Mouse (Mus musculus) stomach, embryonic 16.5 days (tissue): ENCODE results near the gene Cbfa2t2. TPM values are rescaled to one million over a fixed set of nuclear protein-coding genes. Genes with fewer than 3 reads are reported as not detected.
A peak's percentile ranks its signal among the peaks of the same experiment; 100 is the strongest.

Experiments used
- ATAC-seq: fragments of 200-750 bp; cut with Nextera tagmentation; 2 replicates; pipeline ENCODE4 v1.8.0; 2017; ENCODE audit warnings: moderate number of reproducible peaks, moderate TSS enrichment; ENCODE audit not compliant: insufficient read depth, low FRiP score
- H3K27ac ChIP-seq: fragments of 300-500 bp; sonication (generic); 2 replicates; pipeline ENCODE4 v1.5.1; 2014; ENCODE audit warnings: low read length
- H3K27me3 ChIP-seq: fragments of 300-500 bp; sonication (generic); 2 replicates; pipeline ENCODE4 v1.6.1; 2014; ENCODE audit warnings: low read length, control low read depth, mixed read lengths; ENCODE audit not compliant: control insufficient read depth, insufficient read depth
- H3K36me3 ChIP-seq: fragments of 300-500 bp; sonication (generic); 2 replicates; pipeline ENCODE4 v1.6.1; 2014; ENCODE audit warnings: low read length; ENCODE audit not compliant: control insufficient read depth, insufficient read depth
- H3K4me1 ChIP-seq: fragments of 300-500 bp; sonication (generic); 2 replicates; pipeline ENCODE4 v1.6.1; 2014; ENCODE audit warnings: low read length, control low read depth, mixed read lengths; ENCODE audit not compliant: control insufficient read depth, insufficient read depth
- H3K4me2 ChIP-seq: fragments of 300-500 bp; sonication (generic); 2 replicates; pipeline ENCODE4 v1.6.1; 2014; ENCODE audit warnings: low read depth, low read length, mixed read lengths
- H3K4me3 ChIP-seq: fragments of 300-500 bp; sonication (generic); replicated peaks from 2 replicates; pipeline ENCODE4 v1.5.1; 2014; ENCODE audit warnings: mild to moderate bottlenecking, low read length
- H3K9ac ChIP-seq: fragments of 300-500 bp; sonication (generic); 2 replicates; pipeline ENCODE4 v1.6.1; 2014; ENCODE audit warnings: low read length
- H3K9me3 ChIP-seq: fragments of 300-500 bp; sonication (generic); replicated peaks from 2 replicates; pipeline ENCODE4 v1.6.1; 2016; ENCODE audit warnings: low read length, control low read depth; ENCODE audit not compliant: control insufficient read depth
- WGBS: fragments of 180-500 bp; shearing (Covaris S2); extraction: QIAGEN DNeasy Blood & Tissue Kit; methylation state at CpG from one replicate; pipeline ENCODE4 v1.1.7; 2014; 5-methylcytosine and 5-hydroxymethylcytosine counted together
- polyA plus RNA-seq: library from polyadenylated mRNA; unstranded; fragments of >200 nt; fragmentation: Nextera tagmentation; extraction: Ambion mirVana; gene quantifications from 2 replicates; pipeline ENCODE4 v1.2.1, GENCODE M21; 2015

Gene Cbfa2t2
- polyA plus RNA-seq, 1 experiment from 2014 or later: 32.8 TPM

DNA sequence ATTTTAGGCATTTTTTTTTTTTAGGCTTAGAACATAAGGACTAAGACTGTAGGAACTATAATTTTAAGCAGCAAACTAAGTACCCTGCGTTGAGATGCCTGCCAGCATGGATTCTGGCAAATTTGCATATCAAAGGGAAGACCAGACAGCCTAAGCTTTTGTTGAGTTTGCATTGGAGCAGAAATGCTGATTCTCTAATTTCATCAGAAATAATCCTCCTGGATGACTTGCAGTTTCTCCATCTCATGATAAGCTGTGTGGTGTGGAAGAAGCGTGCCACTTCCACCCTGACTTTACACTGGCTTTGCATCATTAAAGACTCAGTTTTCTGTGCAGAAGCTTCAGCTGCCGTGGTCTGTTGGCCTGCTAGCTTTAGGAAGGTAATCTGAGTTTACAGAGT lies 96.6 kb downstream of the Cbfa2t2 start:
- ATAC-seq: no peak
- Histone ChIP-seq H3K4me1 (no peaks in the 10 kb centered on the region), H3K4me3 (no peak overlapping the region), H3K27ac (no peak overlapping the region), H3K9me3 (no peaks in the 10 kb centered on the region), H3K4me2 (no peak overlapping the region), H3K27me3 (no peaks in the 10 kb centered on the region), H3K9ac (no peak overlapping the region), H3K36me3 (peaks cover 10% of the 10 kb centered on the region; the same call in 1 of the 2 replicates)
- WGBS: 60% methylated on average over 3 of the region's 3 CpGs

DNA sequence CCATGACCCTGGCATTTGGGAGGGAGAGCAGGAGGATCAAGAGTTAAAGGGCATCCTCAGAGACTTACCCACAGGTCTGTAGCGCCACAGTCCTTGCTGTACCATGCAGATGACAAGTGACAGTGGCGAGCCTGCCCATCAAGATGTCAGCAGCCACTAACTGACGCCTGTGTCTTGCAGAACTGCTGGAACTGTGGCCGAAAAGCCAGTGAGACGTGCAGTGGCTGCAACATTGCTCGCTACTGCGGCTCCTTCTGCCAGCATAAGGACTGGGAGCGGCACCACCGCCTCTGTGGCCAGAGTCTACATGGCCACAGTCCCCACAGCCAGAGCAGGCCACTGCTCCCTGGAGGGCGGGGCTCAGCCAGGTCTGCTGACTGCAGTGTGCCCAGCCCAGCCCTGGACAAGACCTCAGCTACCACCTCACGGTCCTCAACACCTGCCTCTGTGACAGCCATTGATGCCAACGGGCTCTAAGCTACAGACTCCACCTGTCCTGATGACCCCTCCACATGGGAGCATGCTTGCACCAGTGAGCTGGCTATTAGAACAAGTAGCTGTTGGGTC lies 98.5 kb downstream of the Cbfa2t2 start:
- Histone ChIP-seq H3K4me3 (no peak overlapping the region), H3K27ac (no peak overlapping the region), H3K9me3 (no peaks in the 10 kb centered on the region), H3K36me3 (peaks cover 8% of the 10 kb centered on the region; the same call in 1 of the 2 replicates), H3K4me2 (no peak overlapping the region), H3K9ac (no peak overlapping the region), H3K4me1 (peaks cover 5% of the 10 kb centered on the region), H3K27me3 (no peaks in the 10 kb centered on the region)
- no peak for ATAC-seq
- 88% methylated on average over 12 of the region's 12 CpGs for WGBS

GRCm38 (mm10) chr2:154538310-154538709 lies 102.0 kb downstream of the Cbfa2t2 start:
- Histone ChIP-seq H3K27ac (peak overlapping the region; percentile 60; the same call in 1 of the 2 replicates), H3K4me3 (no peak overlapping the region), H3K9me3 (no peaks in the 10 kb centered on the region), H3K9ac (no peak overlapping the region), H3K27me3 (no peaks in the 10 kb centered on the region), H3K4me2 (no peak overlapping the region), H3K36me3 (peaks cover 8% of the 10 kb centered on the region; the same call in 1 of the 2 replicates), H3K4me1 (peaks cover 5% of the 10 kb centered on the region)
- 44% methylated on average over 2 of the region's 2 CpGs for WGBS
- peak; percentile 59; the same call in 1 of the 2 replicates for ATAC-seq

DNA sequence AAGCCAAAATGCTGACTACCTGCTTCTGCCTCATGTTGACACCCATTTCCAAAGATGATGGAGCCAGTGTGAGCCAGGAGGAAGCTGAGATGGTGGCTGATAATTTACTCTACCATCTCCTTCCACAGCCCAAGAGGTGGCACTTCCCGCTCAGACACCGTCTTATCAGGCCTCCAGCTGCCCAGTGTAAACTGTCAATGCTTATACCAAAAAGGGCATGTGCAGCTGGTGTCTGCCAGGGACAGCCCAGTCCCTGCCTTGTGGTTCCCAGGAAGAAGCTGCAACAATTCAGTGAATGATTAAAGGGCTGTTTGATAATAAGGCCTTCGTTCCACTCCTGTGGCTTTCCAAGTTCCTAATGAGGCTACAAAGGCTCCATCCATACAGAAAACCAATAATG lies 102.4 kb downstream of the Cbfa2t2 start:
- peak; percentile 8; the same call in 1 of the 2 replicates for ATAC-seq
- Histone ChIP-seq H3K4me1 (peaks cover 5% of the 10 kb centered on the region), H3K27me3 (no peaks in the 10 kb centered on the region), H3K27ac (peak overlapping the region; percentile 60; the same call in 1 of the 2 replicates), H3K36me3 (peaks cover 8% of the 10 kb centered on the region; the same call in 1 of the 2 replicates), H3K9me3 (no peaks in the 10 kb centered on the region), H3K4me2 (no peak overlapping the region), H3K9ac (no peak overlapping the region), H3K4me3 (no peak overlapping the region)
- 27% methylated on average over 3 of the region's 3 CpGs for WGBS

GRCm38 (mm10) chr2:154539720-154540119 lies 103.4 kb downstream of the Cbfa2t2 start:
- 73% methylated on average over 3 of the region's 3 CpGs for WGBS
- Histone ChIP-seq H3K27ac (no peak overlapping the region), H3K4me2 (no peak overlapping the region), H3K9ac (no peak overlapping the region), H3K9me3 (no peaks in the 10 kb centered on the region), H3K36me3 (peaks cover 8% of the 10 kb centered on the region; the same call in 1 of the 2 replicates), H3K27me3 (no peaks in the 10 kb centered on the region), H3K4me3 (no peak overlapping the region), H3K4me1 (peaks cover 5% of the 10 kb centered on the region)
- no peak for ATAC-seq

DNA sequence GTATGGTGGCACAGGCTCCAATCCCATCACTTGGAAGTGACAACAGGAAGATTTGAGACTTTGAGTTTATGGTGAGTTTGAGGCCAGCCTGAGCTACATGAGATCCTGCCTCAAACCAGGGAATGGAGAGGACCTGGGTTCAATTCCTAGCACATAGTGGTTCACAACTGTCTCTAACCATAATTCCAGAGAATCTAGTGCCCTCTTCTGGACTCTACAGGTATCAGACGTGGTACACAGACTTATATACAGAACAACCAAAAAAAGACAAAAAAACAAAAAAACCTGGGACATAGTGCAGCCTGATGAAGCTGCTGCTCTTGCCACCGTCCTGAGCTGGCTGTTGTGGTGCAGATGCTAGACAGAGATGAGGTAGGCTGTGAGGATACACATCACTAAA lies 105.3 kb downstream of the Cbfa2t2 start:
- no peak overlapping the region for H3K27ac ChIP-seq
- no peak overlapping the region for H3K9ac ChIP-seq
- H3K27me3 ChIP-seq: no peaks in the 10 kb centered on the region
- no peak for ATAC-seq
- peaks cover 5% of the 10 kb centered on the region for H3K4me1 ChIP-seq
- H3K4me2 ChIP-seq: no peak overlapping the region
- no peak overlapping the region for H3K4me3 ChIP-seq
- no peaks in the 10 kb centered on the region for H3K9me3 ChIP-seq
- WGBS: 80% methylated on average over 2 of the region's 2 CpGs
- no peaks in the 10 kb centered on the region for H3K36me3 ChIP-seq

DNA sequence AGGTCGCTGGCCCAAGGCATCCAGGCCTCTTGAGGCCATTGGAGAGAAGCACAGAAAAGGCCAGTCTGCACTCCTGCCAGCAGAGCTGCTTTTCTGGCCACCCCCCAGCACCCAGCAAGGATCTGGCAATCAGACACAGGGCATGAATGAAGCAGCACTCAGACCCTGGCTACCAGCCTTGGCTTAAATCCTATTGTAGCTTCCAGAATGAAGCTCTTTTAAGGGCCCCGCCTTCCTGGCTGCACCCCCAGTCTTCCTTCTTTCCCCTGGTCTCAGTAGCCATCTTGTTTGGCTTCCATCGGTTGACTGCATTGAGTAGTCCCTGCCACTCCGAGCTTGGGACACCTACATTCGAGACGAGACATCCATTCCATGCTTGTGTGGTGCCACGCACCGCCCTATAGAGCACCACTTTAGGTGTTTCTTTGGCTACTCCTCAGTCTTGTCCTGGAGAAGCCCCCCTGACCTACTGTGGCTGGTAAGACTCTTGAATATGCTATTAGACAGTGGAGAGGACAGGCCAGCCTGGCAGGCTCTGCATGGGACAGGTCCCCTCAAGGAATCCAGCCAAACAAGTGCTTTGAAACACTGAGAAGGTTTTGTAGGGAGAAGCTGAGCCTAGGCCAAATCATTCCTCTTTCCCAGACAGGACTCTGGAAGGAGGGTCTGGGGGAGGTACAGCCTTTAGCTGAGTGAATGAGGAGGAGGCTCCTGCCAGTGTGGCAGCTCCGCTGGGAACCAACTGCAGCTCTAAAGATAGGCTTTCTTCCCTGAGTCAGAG lies 107.5 kb downstream of the Cbfa2t2 start:
- H3K36me3 ChIP-seq: no peaks in the 10 kb centered on the region
- no peak; the same call in 1 of the 2 replicates for ATAC-seq
- H3K4me3 ChIP-seq: no peak overlapping the region
- H3K9ac ChIP-seq: no peak overlapping the region
- H3K4me1 ChIP-seq: peaks cover 2% of the 10 kb centered on the region
- H3K4me2 ChIP-seq: no peak overlapping the region
- H3K27ac ChIP-seq: no peak overlapping the region
- H3K9me3 ChIP-seq: no peaks in the 10 kb centered on the region
- 87% methylated on average over 9 of the region's 9 CpGs for WGBS
- H3K27me3 ChIP-seq: no peaks in the 10 kb centered on the region

GRCm38 (mm10) chr2:154546711-154547110 lies 110.4 kb downstream of the Cbfa2t2 start, which contains the start of gene 1700003F12Rik:
1700003F12Rik (plus strand) TSS chr2:154547085.
- Histone ChIP-seq H3K9me3 (no peaks in the 10 kb centered on the region), H3K4me3 (no peak within 1 kb of the TSS), H3K9ac (no peak within 1 kb of the TSS), H3K27me3 (peaks cover 14% of the 10 kb centered on the region), H3K4me2 (no peak within 1 kb of the TSS), H3K36me3 (no peaks in the 10 kb centered on the region), H3K4me1 (0 out of 2 replicates have a peak, but pooled peaks cover 4% of the 10 kb centered on the region), H3K27ac (no peak within 1 kb of the TSS)
- 91% methylated on average over 10 of the region's 10 CpGs for WGBS
- ATAC-seq: no peak

DNA sequence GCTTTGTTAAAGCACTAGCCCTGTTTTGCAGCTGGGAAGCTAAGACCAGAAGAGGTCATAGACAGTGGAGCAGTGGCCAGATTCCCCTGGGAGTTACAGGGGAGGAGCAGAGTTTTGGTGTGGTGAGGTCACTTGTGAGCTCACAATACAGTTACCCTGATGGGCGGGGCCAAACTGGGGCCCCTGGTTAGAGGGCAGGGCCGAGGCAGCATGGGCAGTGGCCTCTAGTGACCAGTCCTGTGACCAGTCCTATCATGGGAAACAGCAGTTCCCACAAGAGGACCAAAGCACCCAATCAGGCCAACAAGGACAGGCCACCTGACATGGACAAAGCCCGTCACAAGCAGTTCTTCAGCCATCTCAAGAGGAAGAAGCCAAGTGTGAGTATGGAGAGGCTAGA lies 112.4 kb downstream of the Cbfa2t2 start:
- no peaks in the 10 kb centered on the region for H3K9me3 ChIP-seq
- H3K27ac ChIP-seq: no peak overlapping the region
- no peak overlapping the region for H3K4me3 ChIP-seq
- WGBS: 55% methylated on average over 3 of the region's 3 CpGs
- H3K4me2 ChIP-seq: peak overlapping the region; percentile 63; the same call in 1 of the 2 replicates
- peak overlapping the region; percentile 64; the same call in 1 of the 2 replicates for H3K9ac ChIP-seq
- no peaks in the 10 kb centered on the region for H3K36me3 ChIP-seq
- no peak for ATAC-seq
- H3K4me1 ChIP-seq: peaks cover 10% of the 10 kb centered on the region; the same call in 1 of the 2 replicates
- H3K27me3 ChIP-seq: peaks cover 20% of the 10 kb centered on the region
